Mouse (Mus musculus) macrophage (primary cell): Measurements from ENCODE around the gene Mphosph9. TPM values are rescaled to one million over a fixed set of nuclear protein-coding genes. Genes with fewer than 3 reads are reported as not detected.

Source experiments
- H3K27ac ChIP-seq: fragments of 350-480 bp; formaldehyde crosslinking; 2 replicates; pipeline ENCODE4 v1.9.0; 2021
- H3K36me3 ChIP-seq: fragments of 350-480 bp; formaldehyde crosslinking; 2 replicates; pipeline ENCODE4 v1.9.0; 2021; ENCODE audit errors: inconsistent target
- H3K4me3 ChIP-seq: fragments of 350-480 bp; formaldehyde crosslinking; 2 replicates; pipeline ENCODE4 v1.9.0; 2021; ENCODE audit errors: inconsistent target
- H3K79me2 ChIP-seq: fragments of 350-480 bp; formaldehyde crosslinking; 2 replicates; pipeline ENCODE4 v1.9.0; 2021; ENCODE audit errors: inconsistent target
- WGBS: methylation state at CpG from one replicate; pipeline ENCODE4 v1.1.7; 2026; ENCODE audit warnings: inconsistent platforms; ENCODE audit not compliant: missing documents; 5-methylcytosine and 5-hydroxymethylcytosine counted together
- polyA plus RNA-seq: library from polyadenylated mRNA; stranded (reverse); fragments of 250-400 nt; gene quantifications from 3 replicates; pipeline ENCODE4 v1.2.4, GENCODE M21; 2018; ENCODE audit warnings: inconsistent platforms

Mphosph9 gene
- polyA plus RNA-seq, 1 experiment from 2014 or later, result 1.4 TPM

DNA sequence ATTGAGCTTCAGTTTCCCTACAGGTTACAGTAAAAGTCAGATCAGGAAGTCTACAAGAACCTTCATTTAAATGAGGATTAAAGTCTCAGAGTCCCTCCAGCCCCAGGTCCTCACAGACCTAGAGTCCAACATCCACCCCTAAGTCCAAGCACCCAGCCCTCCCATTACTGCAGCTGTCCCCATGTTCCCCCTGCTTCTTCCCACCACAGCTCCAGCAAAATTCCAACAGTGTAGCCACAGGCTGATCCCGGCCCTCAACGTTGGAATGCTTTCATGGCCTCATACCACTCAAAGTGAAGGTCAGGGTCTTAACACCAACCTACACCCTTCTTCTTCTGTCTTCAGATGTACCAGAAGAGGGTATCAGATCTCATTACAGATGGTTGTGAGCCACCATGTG, 116.1 kb downstream of the Mphosph9 start:
- no peaks in the 10 kb centered on the region for H3K79me2 ChIP-seq
- H3K36me3 ChIP-seq, result no peaks in the 10 kb centered on the region
- WGBS, result 100% methylated on average over 2 of the region's 2 CpGs
- H3K27ac ChIP-seq, result no peak overlapping the region
- H3K4me3 ChIP-seq, result no peak overlapping the region

DNA sequence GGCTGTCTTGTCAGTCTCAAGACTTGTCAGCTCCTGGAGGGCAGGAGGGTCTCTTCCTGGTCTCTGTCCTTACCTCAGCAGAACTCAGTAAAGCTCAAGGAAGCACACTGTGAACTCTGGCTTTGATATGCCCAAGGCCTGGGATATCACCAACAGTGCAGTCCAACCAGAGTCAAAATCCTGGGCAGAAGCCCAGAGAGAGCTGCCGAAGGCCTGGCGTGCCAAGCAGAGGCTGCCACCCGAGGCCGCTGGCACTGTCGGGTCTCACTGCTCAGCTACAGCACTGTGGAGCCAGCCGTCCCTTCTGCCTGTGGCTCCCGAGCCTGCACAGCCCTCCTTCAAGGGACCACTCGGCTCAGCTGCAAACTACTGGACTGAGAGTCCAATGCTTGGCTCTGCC, 116.5 kb downstream of the Mphosph9 start:
- no peak overlapping the region for H3K4me3 ChIP-seq
- no peaks in the 10 kb centered on the region for H3K79me2 ChIP-seq
- H3K27ac ChIP-seq, result no peak overlapping the region
- WGBS, result 87% methylated on average over 8 of the region's 8 CpGs
- H3K36me3 ChIP-seq, result no peaks in the 10 kb centered on the region

DNA sequence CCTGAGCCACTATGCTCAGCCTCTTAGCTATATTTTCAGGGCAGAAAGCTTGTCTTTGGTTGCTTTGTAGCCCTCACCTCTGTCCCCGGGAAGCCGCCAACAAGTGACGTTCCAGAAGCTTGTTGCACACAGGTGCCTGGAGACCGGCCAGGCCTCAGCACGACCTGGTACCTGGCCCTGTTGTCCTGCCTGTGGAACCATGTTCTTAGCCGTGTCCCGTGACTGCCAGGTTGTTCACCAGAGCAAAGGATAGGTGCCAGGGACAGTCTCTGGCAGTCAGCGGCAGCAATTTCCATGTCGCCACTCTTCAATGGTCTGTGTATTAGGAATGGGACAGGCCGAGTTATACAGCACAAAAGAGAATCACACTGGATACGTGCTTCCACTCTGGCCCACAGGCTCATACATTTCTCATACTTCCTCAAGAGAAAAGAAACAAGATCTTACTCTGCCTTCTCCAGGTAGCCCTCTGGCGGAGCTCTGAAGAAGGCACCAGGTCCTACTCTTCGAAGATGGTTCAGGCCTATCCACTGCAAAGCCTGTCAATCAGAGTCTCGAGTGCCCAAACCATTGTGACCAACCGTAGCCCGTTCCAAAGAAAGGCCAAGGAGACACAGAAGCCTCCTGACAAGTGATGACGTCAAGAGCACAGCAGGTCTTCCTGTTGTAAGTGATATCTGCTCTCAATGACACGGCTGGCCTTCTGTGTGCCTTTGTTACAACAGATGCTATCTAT, 117.3 kb downstream of the Mphosph9 start:
- Histone ChIP-seq H3K27ac (no peak overlapping the region), H3K4me3 (no peak overlapping the region), H3K36me3 (no peaks in the 10 kb centered on the region), H3K79me2 (no peaks in the 10 kb centered on the region)
- WGBS, result 95% methylated on average over 18 of the region's 18 CpGs

DNA sequence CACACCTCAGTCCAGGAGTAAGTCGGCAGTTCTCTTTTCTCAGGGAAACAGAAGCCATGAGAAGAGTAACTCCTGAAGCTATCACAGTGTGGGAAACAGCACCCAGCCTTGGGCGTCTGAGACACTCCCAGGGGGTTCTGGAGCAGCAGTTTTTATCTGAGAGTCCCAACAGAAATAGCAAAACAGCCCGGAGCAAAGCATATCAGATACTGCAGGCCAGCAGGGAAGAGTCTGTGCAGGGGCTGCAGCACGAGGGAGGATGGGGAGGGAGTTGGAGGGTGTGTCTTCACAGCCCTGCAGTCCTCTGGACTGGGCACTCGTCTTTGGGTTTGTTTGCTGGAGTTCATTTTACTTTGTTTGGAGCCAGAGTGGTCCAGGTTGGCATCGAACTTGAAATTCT, 117.9 kb downstream of the Mphosph9 start:
- no peaks in the 10 kb centered on the region for H3K79me2 ChIP-seq
- 95% methylated on average over 6 of the region's 6 CpGs for WGBS

DNA sequence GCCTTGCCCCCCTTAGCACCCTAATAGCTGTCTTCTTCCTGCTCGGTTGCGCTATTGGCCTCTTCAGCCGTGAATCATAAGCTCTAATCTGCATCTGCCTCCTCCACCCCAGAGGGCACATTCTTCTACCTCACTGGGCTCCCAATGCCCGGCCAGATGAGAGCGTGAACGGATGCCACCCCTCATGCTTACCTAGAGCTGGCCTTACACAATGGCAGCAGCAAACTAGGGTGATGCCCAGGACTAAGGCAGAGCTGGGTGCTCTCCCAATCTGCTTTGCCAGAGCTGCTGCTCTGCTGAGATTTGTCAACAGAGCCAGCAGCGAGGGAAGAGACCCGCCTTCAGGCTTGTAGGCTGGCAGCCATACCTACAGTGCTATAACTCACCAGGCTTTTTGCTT, 119.7 kb downstream of the Mphosph9 start:
- H3K27ac ChIP-seq, result no peak overlapping the region
- no peaks in the 10 kb centered on the region for H3K79me2 ChIP-seq
- H3K4me3 ChIP-seq, result no peak overlapping the region
- 93% methylated on average over 8 of the region's 8 CpGs for WGBS
- no peaks in the 10 kb centered on the region for H3K36me3 ChIP-seq

More for the DNA sequence above, 117.9 kb downstream of the Mphosph9 start:
- no peak overlapping the region for H3K27ac ChIP-seq
- no peak overlapping the region for H3K4me3 ChIP-seq
- no peaks in the 10 kb centered on the region for H3K36me3 ChIP-seq

DNA sequence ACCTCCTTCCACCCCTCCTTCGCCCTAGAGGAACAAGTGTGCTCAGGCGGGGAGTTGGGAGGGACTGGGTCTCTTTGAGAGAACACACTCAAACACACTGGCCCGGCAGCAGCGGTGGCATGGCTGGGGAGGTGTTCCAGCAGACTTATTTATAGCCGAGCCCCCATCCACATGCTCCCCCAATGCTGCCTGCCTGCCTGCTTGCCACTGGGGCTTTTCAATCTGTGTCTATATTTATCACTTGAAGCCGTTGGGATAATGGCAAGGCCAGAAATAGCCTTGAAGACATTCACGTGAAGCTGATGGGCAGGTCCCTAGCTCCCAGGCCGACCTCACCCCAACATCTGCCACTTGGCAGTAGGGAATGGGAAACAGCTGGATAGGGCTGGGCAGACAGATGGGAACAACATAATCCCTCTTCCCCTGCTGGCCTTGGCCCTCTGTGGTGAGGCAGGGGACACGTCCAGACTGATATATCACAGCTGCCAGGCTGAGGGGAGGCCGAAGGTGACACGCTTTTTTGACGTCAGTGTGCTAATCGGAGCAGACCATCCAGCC, 121.2 kb downstream of the Mphosph9 start:
- WGBS, result 89% methylated on average over 13 of the region's 13 CpGs
- no peak overlapping the region for H3K27ac ChIP-seq
- no peak overlapping the region for H3K4me3 ChIP-seq
- no peaks in the 10 kb centered on the region for H3K36me3 ChIP-seq
- H3K79me2 ChIP-seq, result no peaks in the 10 kb centered on the region

DNA sequence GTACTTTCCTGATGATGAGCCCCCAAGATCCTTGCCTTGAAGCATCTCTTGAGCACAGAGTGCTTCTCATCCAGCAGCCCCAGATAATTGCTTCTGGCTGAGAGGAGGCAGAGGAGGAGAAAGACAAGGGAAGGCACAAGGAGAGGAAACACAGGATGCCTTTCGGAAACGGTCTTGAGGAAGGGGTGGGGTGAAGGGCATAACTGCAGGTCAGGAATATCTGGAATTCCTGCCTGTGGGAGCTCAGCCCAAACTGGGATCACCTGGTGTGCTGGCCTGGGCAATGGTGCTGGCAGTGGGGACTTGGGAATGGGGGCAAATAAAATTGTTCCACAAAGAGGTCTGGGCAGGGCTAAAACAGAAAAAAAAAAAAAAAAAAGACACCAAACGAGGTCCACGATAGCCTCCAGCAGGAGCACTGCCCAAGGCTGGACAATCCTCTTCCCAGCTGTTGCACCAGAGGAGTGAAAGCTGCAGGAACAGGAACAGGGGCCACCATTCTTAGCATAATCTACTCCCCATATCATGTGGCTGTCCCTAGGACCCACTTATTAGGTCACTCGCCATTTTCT, 121.9 kb downstream of the Mphosph9 start:
- WGBS, result 81% methylated on average over 5 of the region's 5 CpGs
- Histone ChIP-seq H3K36me3 (no peaks in the 10 kb centered on the region), H3K4me3 (no peak overlapping the region), H3K27ac (no peak overlapping the region), H3K79me2 (no peaks in the 10 kb centered on the region)

DNA sequence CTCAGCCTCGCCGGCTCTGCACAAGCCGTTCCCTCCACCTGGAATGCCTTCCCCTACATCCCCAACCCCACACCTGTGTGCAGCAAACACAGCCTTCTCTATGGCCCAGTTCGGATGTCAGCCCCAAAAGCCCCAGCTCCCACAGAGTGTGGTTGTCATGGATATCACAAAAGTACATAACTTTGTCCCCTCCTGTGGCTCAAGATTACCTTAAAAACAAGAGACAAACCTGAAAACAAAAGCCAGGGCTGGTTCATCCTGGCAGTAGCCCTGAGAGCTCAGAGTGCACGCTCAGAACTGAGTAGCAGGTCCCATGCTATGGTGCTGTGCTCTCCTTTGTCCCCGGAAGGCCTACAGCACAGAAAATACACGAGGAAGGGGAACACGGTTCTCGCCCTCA, 122.6 kb downstream of the Mphosph9 start:
- 94% methylated on average over 9 of the region's 9 CpGs for WGBS
- Histone ChIP-seq H3K27ac (no peak overlapping the region), H3K4me3 (no peak overlapping the region), H3K36me3 (no peaks in the 10 kb centered on the region), H3K79me2 (no peaks in the 10 kb centered on the region)

DNA sequence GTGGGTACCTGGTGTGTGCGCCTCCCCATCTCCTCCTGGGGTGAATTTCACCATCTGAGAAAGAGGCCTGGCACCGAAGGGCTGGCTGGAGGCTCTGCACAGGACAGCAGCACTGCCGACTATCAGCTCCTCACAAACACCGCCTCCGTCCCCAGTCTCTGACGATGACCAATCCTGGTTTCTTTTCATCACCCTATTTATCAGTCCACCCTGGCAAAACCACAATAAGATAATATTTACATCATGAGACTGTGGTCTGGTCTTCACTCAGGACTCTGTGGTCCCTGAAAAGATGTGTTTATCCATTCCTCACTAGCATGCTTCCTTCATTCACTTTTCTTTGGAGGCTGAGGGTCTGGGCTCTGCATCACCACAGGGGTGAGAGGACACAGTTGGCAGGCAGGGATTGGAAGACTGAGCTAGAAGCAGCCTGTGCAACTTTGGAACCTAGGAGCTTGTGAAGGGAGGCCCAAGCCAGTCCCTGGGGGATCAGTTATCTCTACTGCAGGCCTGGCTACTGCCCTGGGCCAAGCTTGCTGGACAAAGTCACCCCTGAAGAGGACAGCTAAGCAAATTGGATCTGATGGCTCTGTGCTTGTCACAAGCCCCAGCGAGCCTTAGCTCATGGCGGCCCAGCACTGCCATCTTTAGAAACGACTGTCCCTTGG, 123.5 kb downstream of the Mphosph9 start:
- H3K36me3 ChIP-seq, result no peaks in the 10 kb centered on the region
- 96% methylated on average over 8 of the region's 9 CpGs for WGBS
- H3K27ac ChIP-seq, result no peak overlapping the region
- H3K4me3 ChIP-seq, result no peak overlapping the region
- H3K79me2 ChIP-seq, result no peaks in the 10 kb centered on the region

DNA sequence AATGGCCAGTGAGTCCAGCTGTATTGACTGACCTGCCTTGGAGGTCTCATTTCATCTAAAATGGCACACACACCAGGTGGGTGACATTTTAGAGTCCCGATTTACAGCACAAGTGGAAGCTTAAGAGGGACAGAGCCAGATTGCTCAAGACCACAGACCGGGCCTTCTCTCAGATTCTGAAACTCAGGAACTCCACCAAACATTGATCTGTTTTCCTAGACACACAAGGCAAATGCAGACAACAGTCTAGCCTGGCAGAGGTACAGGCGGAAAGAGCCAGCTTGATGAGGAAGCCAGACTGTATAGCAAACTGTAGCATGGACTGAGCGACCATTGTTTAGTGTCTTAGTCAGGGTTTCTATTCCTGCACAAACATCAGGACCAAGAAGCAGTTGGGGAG, 124.5 kb downstream of the Mphosph9 start:
- H3K4me3 ChIP-seq, result no peak overlapping the region
- H3K79me2 ChIP-seq, result no peaks in the 10 kb centered on the region
- H3K36me3 ChIP-seq, result no peaks in the 10 kb centered on the region
- 82% methylated on average over 4 of the region's 4 CpGs for WGBS
- no peak overlapping the region for H3K27ac ChIP-seq

DNA sequence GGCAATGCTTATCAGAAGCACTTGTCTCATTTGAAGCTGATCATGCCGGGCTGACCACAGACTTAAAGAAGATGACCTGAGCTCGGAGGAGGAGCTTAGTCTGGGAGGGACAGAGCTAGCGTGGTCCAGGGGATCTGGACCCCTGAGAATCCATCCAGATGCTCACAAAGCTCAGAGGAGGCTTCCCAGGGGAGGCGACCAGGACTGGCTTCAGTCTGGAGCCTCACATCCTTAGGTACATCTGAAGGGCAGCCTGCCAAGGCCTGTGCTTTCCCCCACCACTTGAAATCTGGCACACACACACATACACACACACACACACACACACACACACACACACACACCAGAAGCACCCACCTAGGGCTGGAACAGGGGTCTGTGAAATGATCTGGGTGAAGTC, 125.7 kb downstream of the Mphosph9 start:
- H3K4me3 ChIP-seq, result no peak overlapping the region
- 86% methylated on average over 4 of the region's 4 CpGs for WGBS
- H3K36me3 ChIP-seq, result no peaks in the 10 kb centered on the region
- H3K27ac ChIP-seq, result no peak overlapping the region
- no peaks in the 10 kb centered on the region for H3K79me2 ChIP-seq

DNA sequence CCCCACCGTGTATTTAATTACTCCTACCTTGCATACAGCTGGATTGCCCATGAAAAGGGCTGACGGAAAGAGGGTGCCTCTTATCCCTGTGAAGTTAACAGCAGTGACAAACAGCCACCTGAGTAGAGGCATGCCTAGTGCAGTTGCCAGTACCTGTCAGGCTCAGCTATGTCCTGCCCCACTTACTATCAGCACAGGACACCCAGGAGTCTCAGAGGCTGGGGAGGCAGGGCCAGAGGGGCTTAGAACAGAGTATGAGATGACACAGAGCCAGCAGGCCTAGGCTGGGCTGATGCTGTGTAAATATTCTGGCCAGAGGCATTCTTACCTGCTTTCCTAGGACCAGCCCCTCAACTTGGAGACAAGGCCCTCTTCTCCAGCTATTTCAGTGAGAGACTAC, 126.2 kb downstream of the Mphosph9 start:
- H3K79me2 ChIP-seq, result no peaks in the 10 kb centered on the region
- WGBS, result 89% methylated on average over 2 of the region's 2 CpGs
- no peaks in the 10 kb centered on the region for H3K36me3 ChIP-seq
- H3K27ac ChIP-seq, result no peak overlapping the region
- no peak overlapping the region for H3K4me3 ChIP-seq
